Comparison of ENCODE assay signal across 10 mouse cellular contexts in genomic region chr4:137864031-137864430, GRCm38 (mm10). TPM values are rescaled to one million over a fixed set of nuclear protein-coding genes. Genes with fewer than 3 reads are reported as not detected.
DNase-seq lines count a peak whose midpoint lies in the region; ATAC-seq and TF ChIP-seq lines count a peak whose summit lies in the region.
"Had no signal": no experiment of that assay in that cellular context is flagged by ENCODE, and none has a peak within 500 bp of the region (broad histone marks: within the 10 kb centered on the region; RNA-seq: fewer than 3 reads in every experiment).

No protein-coding gene starts in this region.

- intact Hi-C loops in heart, postnatal 10 days (cut with DNase I): loop anchor here (5.0 kb wide), 1 partner anchor 33 kb away; no protein-coding TSS in a partner anchor

- no peaks in the 10 kb centered on the region for H3K36me3 ChIP-seq in heart, embryonic 11.5 days (ENCODE audit: control insufficient read depth, insufficient read depth, low read length)
- no peaks in the 10 kb centered on the region for H3K36me3 ChIP-seq in embryonic facial prominence, embryonic 15.5 days
- H3K36me3 ChIP-seq in myocyte (ENCODE audit: control insufficient read depth, insufficient read depth): no peaks in the 10 kb centered on the region
- H3K36me3 ChIP-seq: lung, embryonic 15.5 days; midbrain, embryonic 12.5 days had no signal

- no peak for DNase-seq in heart, postnatal 10 days
- peak; percentile 36 for DNase-seq in kidney, adult 9 months
- no peak for DNase-seq in kidney, adult 18-20 months
- no peak for DNase-seq in cerebellum, adult 18-20 months

- no peak for ATAC-seq in heart, embryonic 11.5 days (replicated peaks; ENCODE audit: insufficient number of reproducible peaks, low FRiP score, low TSS enrichment)
- no peak for ATAC-seq in embryonic facial prominence, embryonic 15.5 days (ENCODE audit: insufficient number of reproducible peaks, low FRiP score, low TSS enrichment, low read depth)
- no peak for ATAC-seq in megakaryocyte-erythroid progenitor cell, adult 5-6 weeks (replicated peaks; ENCODE audit: low FRiP score, low TSS enrichment, poor library complexity, severe bottlenecking)

- no peaks in the 10 kb centered on the region for H3K9me3 ChIP-seq in heart, embryonic 11.5 days (replicated peaks; ENCODE audit: control insufficient read depth, low read length)
- no peaks in the 10 kb centered on the region for H3K9me3 ChIP-seq in embryonic facial prominence, embryonic 15.5 days (replicated peaks)
- H3K9me3 ChIP-seq: lung, embryonic 15.5 days; midbrain, embryonic 12.5 days had no signal

- peak overlapping the region; percentile 84 for H3K4me2 ChIP-seq in heart, embryonic 11.5 days
- H3K4me2 ChIP-seq in embryonic facial prominence, embryonic 15.5 days (replicated peaks): no peak overlapping the region
- H3K4me2 ChIP-seq in myocyte (ENCODE audit: low read depth): peak overlapping the region; percentile 89

- peaks cover 31% of the 10 kb centered on the region for H3K4me1 ChIP-seq in heart, embryonic 11.5 days (ENCODE audit: control insufficient read depth, insufficient read depth, low read length)
- peaks cover 70% of the 10 kb centered on the region for H3K4me1 ChIP-seq in embryonic facial prominence, embryonic 15.5 days

- WGBS in heart, embryonic 11.5 days (ENCODE audit: insufficient replicate concordance): 72% methylated on average over 4 of the region's 4 CpGs
- 89% methylated on average over 4 of the region's 4 CpGs for WGBS in embryonic facial prominence, embryonic 15.5 days

- no peak overlapping the region for H3ac ChIP-seq in myocyte (ENCODE audit: control insufficient read depth, insufficient read length)

- no peak overlapping the region for H3K27ac ChIP-seq in heart, embryonic 11.5 days (ENCODE audit: low read depth, low read length)
- H3K27ac ChIP-seq in embryonic facial prominence, embryonic 15.5 days (replicated peaks): no peak overlapping the region
- H3K27ac ChIP-seq: lung, embryonic 15.5 days; midbrain, embryonic 12.5 days had no signal

- no peak for TF ChIP-seq POLR2A in myocyte (IDR thresholded peaks at IDR 0.05; ENCODE audit: insufficient read length, low read depth)

- H3K79me2 ChIP-seq in myocyte (ENCODE audit: control insufficient read depth, insufficient read depth): peaks cover 43% of the 10 kb centered on the region

- no peaks in the 10 kb centered on the region for H3K27me3 ChIP-seq in heart, embryonic 11.5 days (ENCODE audit: control insufficient read depth, insufficient read depth, low read length)
- H3K27me3 ChIP-seq in embryonic facial prominence, embryonic 15.5 days: no peaks in the 10 kb centered on the region
- no peaks in the 10 kb centered on the region for H3K27me3 ChIP-seq in myocyte (ENCODE audit: control insufficient read depth, insufficient read depth, insufficient read length)

- H3K9ac ChIP-seq in heart, embryonic 11.5 days (ENCODE audit: low read depth, low read length): 0 out of 2 replicates have a peak overlapping the region, but pooled peaks have one; percentile 83
- H3K9ac ChIP-seq in embryonic facial prominence, embryonic 15.5 days: no peak overlapping the region
- H3K9ac ChIP-seq: lung, embryonic 15.5 days; midbrain, embryonic 12.5 days had no signal

- peak overlapping the region; percentile 69 for H3K4me3 ChIP-seq in heart, embryonic 11.5 days (ENCODE audit: low read depth, low read length)
- H3K4me3 ChIP-seq in embryonic facial prominence, embryonic 15.5 days (replicated peaks): peak overlapping the region; percentile 83
- H3K4me3 ChIP-seq in myocyte: peak overlapping the region; percentile 76
- H3K4me3 ChIP-seq: midbrain, embryonic 12.5 days had no signal

TF ChIP-seq in myocyte, 11 proteins besides CTCF, POLR2A, EP300 and RAD21:
- no peak for TF ChIP-seq SRF (IDR thresholded peaks at IDR 0.05; ENCODE audit: control insufficient read depth, insufficient read length, low read depth)
- no peak for TF ChIP-seq TCF3 (IDR thresholded peaks at IDR 0.05; ENCODE audit: insufficient read length, low read depth)
- no peak for TF ChIP-seq CEBPB (IDR thresholded peaks at IDR 0.05; ENCODE audit: insufficient read depth, poor library complexity, severe bottlenecking)
- no peak for TF ChIP-seq MYOD1 (IDR thresholded peaks at IDR 0.05; ENCODE audit: control insufficient read depth in 1 of 3, insufficient read length in 2 of 3, low read depth in 2 of 3)
- TF ChIP-seq MYOG (IDR thresholded peaks at IDR 0.05; ENCODE audit: control insufficient read depth in 1 of 3, insufficient read depth in 1 of 3, insufficient read length in 2 of 3, low read depth in 2 of 3): no peak

RNA-seq across cellular contexts. Expression of gene Ece1, which starts 2.0 kb away (rescaled TPM):
- polyA plus RNA-seq in heart, embryonic 11.5 days (2014; fragmentation: Nextera tagmentation; extraction: Ambion mirVana): 129 and 157 TPM in 2 replicates
- 100 to 1,000 TPM; 109 to 129 TPM for total RNA-seq in heart, postnatal 10 days (2021)
- polyA plus RNA-seq in embryonic facial prominence, embryonic 15.5 days (2015; fragmentation: Nextera tagmentation; extraction: Ambion mirVana): 65.5 and 74.6 TPM in 2 replicates
- 69.9 TPM for polyA plus RNA-seq in myocyte (2012; fragmentation: generic; extraction: Trizol)
- 2.7 and 6.2 TPM in 2 replicates for total RNA-seq in megakaryocyte-erythroid progenitor cell, adult 5-6 weeks (2014; fragmentation: Nextera tagmentation)
- 3.3 and 3.8 TPM in 2 replicates for total RNA-seq in megakaryocyte-erythroid progenitor cell, adult 5-6 weeks (2017)
